Mouse (Mus musculus): Measurements from ENCODE around the gene Fblim1.

GRCm38 (mm10) chr4:141631250-141631649 lies 25.4 kb upstream of the Fblim1 start:
- no peak for TF ChIP-seq POLR2A (IDR thresholded peaks at IDR 0.05; ENCODE audit: low read depth, low read length)
- no peak for TF ChIP-seq CTCF (IDR thresholded peaks at IDR 0.05; ENCODE audit: extremely low read depth, insufficient read depth, insufficient read length, insufficient replicate concordance)

Data from spleen, adult 2 months (tissue).